Mouse (Mus musculus): ENCODE results near the gene Igsf9.

Igsf9 gene

DNA sequence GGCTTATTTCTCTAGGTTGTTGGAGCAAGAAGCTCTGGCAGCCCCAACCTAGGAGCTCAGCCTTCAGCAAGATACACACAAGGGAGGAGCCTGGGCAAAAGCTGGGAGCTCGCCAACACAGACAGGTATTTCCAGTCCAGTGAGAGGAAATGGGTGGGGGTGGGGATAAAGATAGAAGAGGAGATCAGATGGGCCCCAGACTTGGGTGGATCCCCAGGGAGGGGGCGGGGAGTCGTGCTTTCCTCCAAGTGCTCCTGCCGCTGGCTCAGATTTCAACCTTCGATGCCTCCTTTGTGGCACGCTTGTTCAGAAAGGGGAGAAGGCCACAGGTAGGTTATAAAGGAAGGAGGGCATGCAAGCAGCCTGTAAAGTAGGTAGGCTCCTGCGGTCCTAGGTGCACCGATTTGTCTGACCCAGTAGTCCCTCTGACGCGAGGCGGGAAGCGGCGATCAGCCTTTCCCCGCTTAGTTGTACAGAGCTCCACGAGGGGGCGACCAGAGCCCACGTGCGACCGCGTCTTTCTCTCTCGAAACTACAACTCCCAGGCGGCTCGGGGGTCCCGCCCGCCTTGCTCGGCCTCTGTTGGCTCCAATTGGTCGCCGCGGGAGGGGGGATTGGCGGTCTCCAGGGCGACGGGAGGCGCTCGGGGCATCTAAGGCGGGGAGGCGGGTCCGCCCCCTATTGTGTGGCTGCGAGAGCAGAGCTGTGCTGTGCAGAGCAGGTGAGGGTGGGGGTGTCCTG, at the start of gene Igsf9:
Igsf9 (plus strand) TSS at position 249 of the 741 bp plus-strand sequence.
- DNase-seq (ENCODE audit: low read depth), result peak; percentile 80

GRCm38 (mm10) chr1:172431836-172432586, 49.6 kb upstream of the Igsf9 start:
- DNase-seq (ENCODE audit: low read depth), result no peak

GRCm38 (mm10) chr1:172432587-172432955, 49.0 kb upstream of the Igsf9 start:
- no peak for DNase-seq (ENCODE audit: low read depth)

DNA sequence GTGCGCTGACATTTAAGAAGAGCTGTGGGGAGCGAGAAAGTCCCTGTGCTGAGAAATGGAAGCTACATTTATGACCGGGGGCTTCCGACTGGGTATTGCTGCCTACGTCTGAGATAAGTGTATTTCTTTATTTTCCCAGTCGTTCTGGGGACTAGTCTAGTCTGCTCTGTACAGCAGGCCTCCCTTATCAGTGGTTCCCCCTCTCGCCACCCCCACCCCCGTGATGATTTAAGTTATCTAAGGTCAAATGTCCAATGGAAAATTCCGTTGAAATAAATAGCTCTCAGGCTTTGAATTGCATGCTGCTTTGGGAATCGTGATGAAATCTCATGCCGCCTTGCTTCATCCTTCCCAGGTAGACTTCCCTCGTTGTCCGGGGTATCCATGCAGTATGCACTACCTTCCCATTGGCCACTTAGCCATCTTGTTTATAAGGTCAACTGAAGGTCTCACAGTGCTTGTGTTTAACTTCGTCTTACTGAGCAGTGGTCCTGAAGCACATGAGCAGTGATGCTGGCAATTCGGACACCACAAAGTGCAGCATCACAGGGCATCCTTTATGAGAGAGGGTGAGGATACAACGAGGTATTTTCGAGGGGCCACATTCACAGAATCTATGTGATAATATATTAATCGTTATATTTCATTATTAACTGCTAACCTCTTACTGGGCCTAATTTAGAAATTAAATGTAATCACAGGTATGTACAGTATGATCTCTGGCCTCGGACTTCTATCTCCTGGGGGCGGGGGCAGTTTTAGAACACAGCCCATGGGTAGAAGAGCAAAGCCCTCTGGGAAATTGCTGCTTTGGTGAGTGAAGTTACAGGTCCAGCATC, 48.4 kb upstream of the Igsf9 start:
- DNase-seq (ENCODE audit: low read depth), result no peak

- DNase-seq (ENCODE audit: low read depth), result no peak
Measured at GRCm38 (mm10) chr1:172433851-172434165, 47.8 kb upstream of the Igsf9 start.

- no peak for DNase-seq (ENCODE audit: low read depth)
Measured at GRCm38 (mm10) chr1:172436785-172437184, 44.8 kb upstream of the Igsf9 start.

DNA sequence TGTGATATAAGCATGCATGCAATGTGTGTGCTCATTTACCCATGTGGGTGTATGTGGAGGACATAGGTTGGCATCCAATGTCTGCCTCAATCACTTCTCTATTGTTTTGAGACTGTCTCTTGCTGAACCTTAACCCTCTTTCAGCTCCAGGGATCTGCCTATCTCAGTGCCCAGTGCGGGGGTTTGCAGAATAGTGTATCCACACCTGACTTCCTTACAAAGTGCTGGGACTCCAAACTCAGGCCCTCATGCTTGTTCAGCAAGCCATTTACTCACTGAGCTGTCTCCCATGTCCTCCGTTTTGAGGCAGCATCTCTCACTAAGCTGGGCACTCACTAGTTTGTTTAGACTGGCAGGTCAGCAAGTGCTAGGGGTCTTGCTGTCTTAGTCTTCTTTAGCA, 43.0 kb upstream of the Igsf9 start:
- no peak for DNase-seq (ENCODE audit: low read depth)

GRCm38 (mm10) chr1:172440521-172440920, 41.1 kb upstream of the Igsf9 start:
- no peak for DNase-seq (ENCODE audit: low read depth)

DNA sequence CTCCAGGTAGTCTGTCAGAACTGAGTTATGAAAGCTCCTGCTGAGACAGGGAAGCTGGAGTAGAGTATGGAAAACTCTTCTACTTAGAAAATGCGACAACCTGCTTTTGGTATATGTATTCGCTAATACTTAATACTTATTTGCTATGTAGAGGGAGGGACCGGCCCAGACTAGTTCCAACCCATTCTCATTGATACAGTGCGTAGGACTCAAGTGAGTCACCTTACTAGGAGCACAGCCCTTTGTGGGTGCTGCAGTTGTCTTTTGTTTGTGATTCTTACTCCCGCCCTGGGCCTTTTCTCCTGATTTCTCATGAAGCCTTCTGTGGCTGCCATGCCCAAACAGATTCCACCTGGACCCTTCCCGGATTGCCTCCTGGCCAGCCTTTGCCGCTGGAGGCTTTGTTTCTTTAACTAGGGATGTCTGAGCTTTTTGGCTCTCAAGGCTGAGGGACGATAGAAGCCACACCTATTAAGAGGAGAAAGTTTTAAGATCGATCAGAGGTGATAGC, 39.6 kb upstream of the Igsf9 start:
- no peak for DNase-seq (ENCODE audit: low read depth)

DNA sequence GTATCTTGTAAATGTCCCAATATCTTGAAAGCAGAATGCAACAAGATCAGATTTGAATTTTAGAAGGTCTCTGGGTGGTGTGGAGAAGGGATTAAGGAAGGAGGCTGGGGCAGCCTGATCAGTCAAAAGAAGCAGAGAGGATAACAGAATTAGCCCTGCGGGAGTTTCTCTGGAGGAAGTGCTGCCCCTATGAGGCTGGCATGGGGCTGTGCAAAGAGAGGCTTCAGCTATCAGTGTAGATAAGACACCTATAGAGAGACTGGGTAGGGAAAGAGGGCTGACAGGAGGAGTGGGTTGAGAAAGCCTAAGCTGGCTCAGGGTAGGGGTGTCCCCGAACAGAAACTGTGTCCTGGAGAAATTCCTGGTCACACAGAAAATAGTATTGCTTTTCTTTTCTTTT, 31.4 kb upstream of the Igsf9 start:
- DNase-seq (ENCODE audit: low read depth), result no peak

GRCm38 (mm10) chr1:172450848-172451470, 30.6 kb upstream of the Igsf9 start:
- no peak for DNase-seq (ENCODE audit: low read depth)

DNA sequence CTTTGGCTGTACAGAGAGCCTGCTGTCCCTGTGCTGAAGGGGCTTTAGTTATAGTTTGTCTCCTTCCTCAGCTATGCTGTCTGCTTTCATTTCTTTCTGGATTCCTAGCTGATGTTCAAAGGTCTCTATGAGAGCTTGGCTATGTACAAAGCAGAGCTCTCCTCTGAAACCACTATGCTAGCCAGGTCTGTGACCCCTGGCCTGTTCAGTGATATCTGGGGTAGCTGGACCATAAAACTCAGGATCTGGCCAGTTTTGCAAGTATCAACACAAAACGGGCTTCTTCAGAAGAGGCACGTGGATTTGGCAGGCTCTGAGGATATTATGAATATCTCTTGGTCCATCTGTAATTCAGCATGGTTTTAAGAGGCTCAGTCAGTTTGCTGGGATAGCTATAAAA, 28.7 kb upstream of the Igsf9 start:
- no peak for DNase-seq (ENCODE audit: low read depth)

DNA sequence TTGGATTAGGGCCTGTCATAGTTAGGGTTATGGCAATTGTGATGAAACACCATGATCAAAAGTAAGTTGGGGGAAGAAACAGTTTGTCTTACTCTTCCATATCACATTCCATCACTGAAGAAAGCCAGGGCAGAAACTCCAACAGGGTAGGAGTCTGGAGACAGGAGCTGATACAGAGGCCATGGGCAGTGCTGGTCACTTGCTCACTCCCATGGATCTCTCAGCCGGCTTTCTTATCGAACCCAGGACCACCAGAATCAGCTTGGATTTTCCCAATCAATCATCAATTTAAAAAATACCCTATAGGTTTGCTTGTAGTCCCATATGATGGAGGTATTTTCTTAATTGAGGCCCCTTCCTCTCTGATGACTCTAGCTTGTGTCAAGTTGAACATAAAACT, 27.8 kb upstream of the Igsf9 start:
- DNase-seq (ENCODE audit: low read depth), result no peak

GRCm38 (mm10) chr1:172455416-172455815, 26.2 kb upstream of the Igsf9 start:
- peak; percentile 64 for DNase-seq (ENCODE audit: low read depth)

DNA sequence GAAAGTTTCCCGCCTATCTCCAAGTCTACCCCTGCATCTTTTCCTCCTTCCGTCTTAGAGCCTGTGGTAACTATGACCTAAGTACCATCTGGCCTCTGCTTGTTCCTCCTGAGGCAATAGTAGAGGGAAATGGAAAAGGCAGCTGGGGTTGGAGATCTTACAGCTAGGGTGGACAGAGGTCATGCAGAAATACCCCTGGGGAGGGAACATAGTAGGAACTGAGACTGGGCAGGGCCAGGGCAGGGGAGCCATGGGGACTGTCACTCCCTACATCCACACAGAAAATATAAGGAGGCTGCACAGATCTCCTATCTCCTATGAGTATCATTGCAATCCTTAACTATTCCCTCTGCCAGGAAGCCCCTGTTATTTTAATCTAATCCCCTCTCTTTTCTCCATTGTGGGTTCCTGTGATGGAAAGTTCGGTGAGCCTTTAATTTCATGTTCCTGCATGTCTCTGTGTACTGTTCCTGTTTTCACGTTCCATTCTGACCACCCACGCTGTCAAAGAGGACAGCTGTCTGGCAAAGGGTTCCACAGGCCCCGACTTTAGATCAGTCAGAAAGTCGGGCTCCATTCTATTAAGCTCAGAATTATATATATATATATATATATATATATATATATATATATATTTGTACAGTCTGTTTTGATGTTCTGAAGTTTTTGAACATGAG, 25.4 kb upstream of the Igsf9 start:
- DNase-seq (ENCODE audit: low read depth), result no peak

GRCm38 (mm10) chr1:172457196-172457595, 24.4 kb upstream of the Igsf9 start:
- DNase-seq (ENCODE audit: low read depth), result no peak

DNA sequence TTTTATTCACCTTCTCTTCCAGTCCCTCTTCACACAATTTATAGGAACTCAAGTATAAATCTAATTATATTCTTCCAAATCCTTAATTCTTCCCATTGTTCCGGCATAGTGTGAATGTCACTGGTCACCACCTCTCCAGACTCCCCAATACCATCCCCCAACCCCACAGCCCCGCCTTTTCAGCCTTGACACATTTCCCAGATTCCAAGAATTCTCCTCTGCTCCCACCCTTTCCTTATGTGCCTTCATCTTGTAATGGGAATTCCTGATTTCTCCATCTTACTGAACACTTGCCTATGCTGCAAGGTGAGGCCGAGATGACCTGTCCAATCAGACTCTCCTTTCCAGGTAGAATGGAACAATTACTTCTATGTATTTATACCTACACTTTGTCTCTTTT, 23.5 kb upstream of the Igsf9 start:
- DNase-seq (ENCODE audit: low read depth), result no peak

GRCm38 (mm10) chr1:172461602-172462001, 20.0 kb upstream of the Igsf9 start:
- DNase-seq (ENCODE audit: low read depth), result no peak

- DNase-seq (ENCODE audit: low read depth), result no peak
Measured at GRCm38 (mm10) chr1:172462534-172462933, 19.1 kb upstream of the Igsf9 start.

DNA sequence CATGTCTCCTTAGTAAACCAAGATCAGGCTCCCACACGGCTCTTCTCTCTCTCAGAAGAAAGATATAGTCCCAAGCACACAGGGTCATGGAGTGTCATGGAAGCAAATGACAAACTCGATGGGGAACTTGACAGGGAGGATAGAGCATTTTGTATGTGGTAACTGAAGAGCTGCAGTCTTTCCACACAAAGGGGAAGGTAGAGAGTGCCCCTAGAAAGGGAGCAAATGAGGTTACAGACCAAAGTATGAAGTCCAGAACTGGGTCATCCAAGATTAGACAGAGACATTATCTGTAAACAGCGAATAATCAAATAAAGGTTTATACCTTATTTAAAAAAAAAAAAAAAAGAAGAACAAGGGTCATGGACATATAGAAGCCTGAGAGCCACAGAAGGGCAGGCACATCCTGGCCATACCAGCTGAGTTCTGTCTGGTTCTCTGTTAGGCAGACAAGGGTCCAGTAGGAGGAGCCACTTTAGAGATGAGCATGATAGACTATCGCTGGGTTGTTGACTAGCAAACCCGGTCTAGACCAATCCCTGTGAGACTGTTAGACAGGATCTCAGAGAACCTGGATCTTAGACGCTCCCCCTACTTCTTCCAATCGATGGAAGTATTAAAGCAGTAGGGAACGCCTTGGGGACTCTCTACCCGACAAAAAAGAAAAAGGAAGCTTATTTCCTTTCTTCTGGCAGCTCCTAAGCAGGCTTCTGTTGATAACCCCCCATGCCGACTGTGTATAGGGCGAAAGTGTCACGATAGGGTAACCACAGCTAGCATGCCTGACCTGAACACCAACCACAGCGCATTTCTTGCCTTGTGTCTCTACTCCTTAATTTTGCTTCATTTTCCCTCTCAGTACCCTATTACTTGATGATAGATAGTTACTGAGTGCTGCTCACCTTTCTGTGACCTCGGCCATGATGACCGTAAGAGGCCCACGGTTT, 17.9 kb upstream of the Igsf9 start:
- DNase-seq (ENCODE audit: low read depth), result no peak

Measured in naive thymus-derived CD4-positive, alpha-beta T cell, adult 2 months (primary cell).